Mouse (Mus musculus): ENCODE measurements around the gene Tln1.

- TF ChIP-seq CTCF (IDR thresholded peaks at IDR 0.05; ENCODE audit: low read depth), result peak; percentile 76
- TF ChIP-seq EP300 (IDR thresholded peaks at IDR 0.05; ENCODE audit: low read depth), result no peak
These were observed 31.9 kb downstream of the Tln1 start for GRCm38 (mm10) chr4:43530581-43530980.

All from heart, postnatal 0 days (tissue).